Mouse (Mus musculus) forebrain, embryonic 16.5 days (tissue): ENCODE measurements around the gene Frmd4a. TPM values are rescaled to one million over a fixed set of nuclear protein-coding genes. Genes with fewer than 3 reads are reported as not detected.

ENCODE experiments used
- ATAC-seq: fragments of 200-750 bp; cut with Nextera tagmentation; 2 replicates; pipeline ENCODE4 v1.8.0; 2017; ENCODE audit warnings: mild to moderate bottlenecking, moderate library complexity
- H3K27ac ChIP-seq: fragments of 300-500 bp; sonication (generic); 2 replicates; pipeline ENCODE4 v1.5.1; 2014; ENCODE audit warnings: low read length, control low read depth
- H3K27me3 ChIP-seq: fragments of 300-500 bp; sonication (generic); replicated peaks from 2 replicates; pipeline ENCODE4 v1.6.1; 2014; ENCODE audit warnings: low read length; ENCODE audit not compliant: control insufficient read depth, insufficient read depth
- H3K36me3 ChIP-seq: fragments of 300-500 bp; sonication (generic); 2 replicates; pipeline ENCODE4 v1.6.1; 2014; ENCODE audit not compliant: control insufficient read depth, insufficient read depth
- H3K4me1 ChIP-seq: fragments of 300-500 bp; sonication (generic); replicated peaks from 2 replicates; pipeline ENCODE4 v1.6.1; 2014; ENCODE audit warnings: low read length; ENCODE audit not compliant: control insufficient read depth, insufficient read depth
- H3K4me2 ChIP-seq: fragments of 300-500 bp; sonication (generic); 2 replicates; pipeline ENCODE4 v1.6.1; 2014; ENCODE audit warnings: mild to moderate bottlenecking, low read length, control low read depth
- H3K4me3 ChIP-seq: fragments of 300-500 bp; sonication (generic); replicated peaks from 2 replicates; pipeline ENCODE4 v1.5.1; 2014; ENCODE audit warnings: mild to moderate bottlenecking, low read length, control low read depth
- H3K9ac ChIP-seq: fragments of 300-500 bp; sonication (generic); replicated peaks from 2 replicates; pipeline ENCODE4 v1.6.1; 2014; ENCODE audit warnings: low read depth, low read length, control low read depth
- H3K9me3 ChIP-seq: fragments of 300-500 bp; sonication (generic); 2 replicates; pipeline ENCODE4 v1.6.1; 2016; ENCODE audit warnings: low read length; ENCODE audit not compliant: control insufficient read depth
- WGBS: fragments of 180-500 bp; shearing (Covaris S2); extraction: QIAGEN DNeasy Blood & Tissue Kit; methylation state at CpG from one replicate; pipeline ENCODE4 v1.1.7; 2014; 5-methylcytosine and 5-hydroxymethylcytosine counted together
- polyA plus RNA-seq: library from polyadenylated mRNA; unstranded; fragments of >200 nt; fragmentation: Nextera tagmentation; extraction: Ambion mirVana; gene quantifications from 2 replicates; pipeline ENCODE4 v1.2.1, GENCODE M21; 2015

Gene Frmd4a
- polyA plus RNA-seq, 1 experiment from 2014 or later: 97.9 TPM

GRCm38 (mm10) chr2:4507887-4508615 is 490.5 kb downstream of the Frmd4a start:
- 57% methylated on average over 13 of the region's 13 CpGs for WGBS

DNA sequence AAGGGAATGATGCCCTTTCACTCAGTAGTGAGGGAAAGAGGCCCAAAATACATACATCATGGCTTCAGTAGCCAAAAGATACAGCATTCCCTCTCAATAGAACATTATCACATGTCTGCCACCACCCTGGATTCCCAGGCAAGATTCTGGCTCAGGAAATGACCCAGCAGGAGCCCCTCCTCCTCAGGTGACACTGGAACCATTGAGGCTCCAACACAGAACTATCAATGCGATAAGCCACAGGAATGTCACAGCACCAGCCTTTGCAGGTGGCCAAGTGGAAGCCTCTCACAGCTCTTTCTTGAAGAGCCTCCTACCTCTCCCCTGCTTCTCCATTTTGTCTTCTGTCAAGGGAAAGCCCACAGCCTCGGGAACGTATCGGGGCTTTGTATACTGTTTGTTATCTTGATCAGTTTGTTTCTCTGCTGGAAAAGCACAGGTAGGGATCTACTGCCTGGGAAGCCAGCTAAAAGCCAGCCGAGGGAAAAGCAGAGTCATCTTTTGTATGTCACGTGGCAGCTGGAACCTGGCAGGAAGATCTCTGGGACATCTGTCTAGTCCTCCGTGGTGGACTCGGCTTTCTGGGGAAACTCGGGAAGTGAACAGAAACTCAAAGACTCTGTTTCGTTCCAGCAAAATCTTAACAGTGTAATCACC is 491.6 kb downstream of the Frmd4a start:
- Histone ChIP-seq H3K9me3 (no peaks in the 10 kb centered on the region), H3K9ac (no peak overlapping the region), H3K4me3 (no peak overlapping the region), H3K27ac (peak overlapping the region; percentile 75), H3K27me3 (no peaks in the 10 kb centered on the region), H3K36me3 (0 out of 2 replicates have a peak, but pooled peaks cover 2% of the 10 kb centered on the region), H3K4me1 (peaks cover 39% of the 10 kb centered on the region), H3K4me2 (no peak overlapping the region)
- 64% methylated on average over 10 of the region's 10 CpGs for WGBS
- ATAC-seq: no peak

More at GRCm38 (mm10) chr2:4507887-4508615, 490.5 kb downstream of the Frmd4a start:
- 0 out of 2 replicates have a peak overlapping the region, but pooled peaks have one; percentile 14 for H3K27ac ChIP-seq
- no peaks in the 10 kb centered on the region for H3K27me3 ChIP-seq
- H3K4me3 ChIP-seq: no peak overlapping the region
- H3K4me1 ChIP-seq: peaks cover 39% of the 10 kb centered on the region
- no peak overlapping the region for H3K9ac ChIP-seq
- H3K9me3 ChIP-seq: no peaks in the 10 kb centered on the region
- no peaks in the 10 kb centered on the region for H3K36me3 ChIP-seq
- H3K4me2 ChIP-seq: no peak overlapping the region
- ATAC-seq: peak; percentile 53

DNA sequence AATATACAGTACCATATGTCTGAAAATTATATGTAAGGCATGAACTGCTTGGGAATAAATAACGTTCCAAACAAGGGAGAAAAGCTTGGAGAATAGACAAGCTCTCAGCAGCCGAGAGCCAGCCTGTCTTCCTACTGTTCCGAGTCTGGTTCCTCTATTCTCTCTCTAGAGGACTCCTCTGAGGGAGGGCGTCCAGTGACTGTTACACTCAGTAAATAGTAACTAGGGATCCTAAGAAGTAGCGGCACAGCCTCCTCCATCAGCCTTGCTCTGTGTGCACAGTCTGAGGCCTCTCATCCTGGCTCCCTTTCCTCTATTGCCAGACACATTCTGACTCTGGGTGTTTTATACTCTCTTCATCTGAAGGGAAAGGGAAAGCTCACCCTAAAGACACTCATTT is 492.2 kb downstream of the Frmd4a start:
- Histone ChIP-seq H3K27ac (peak overlapping the region; percentile 83), H3K36me3 (0 out of 2 replicates have a peak, but pooled peaks cover 2% of the 10 kb centered on the region), H3K4me2 (no peak overlapping the region), H3K9me3 (no peaks in the 10 kb centered on the region), H3K4me3 (no peak overlapping the region), H3K4me1 (peaks cover 39% of the 10 kb centered on the region), H3K9ac (no peak overlapping the region), H3K27me3 (no peaks in the 10 kb centered on the region)
- ATAC-seq: peak; percentile 61
- WGBS: 33% methylated on average over 5 of the region's 5 CpGs

DNA sequence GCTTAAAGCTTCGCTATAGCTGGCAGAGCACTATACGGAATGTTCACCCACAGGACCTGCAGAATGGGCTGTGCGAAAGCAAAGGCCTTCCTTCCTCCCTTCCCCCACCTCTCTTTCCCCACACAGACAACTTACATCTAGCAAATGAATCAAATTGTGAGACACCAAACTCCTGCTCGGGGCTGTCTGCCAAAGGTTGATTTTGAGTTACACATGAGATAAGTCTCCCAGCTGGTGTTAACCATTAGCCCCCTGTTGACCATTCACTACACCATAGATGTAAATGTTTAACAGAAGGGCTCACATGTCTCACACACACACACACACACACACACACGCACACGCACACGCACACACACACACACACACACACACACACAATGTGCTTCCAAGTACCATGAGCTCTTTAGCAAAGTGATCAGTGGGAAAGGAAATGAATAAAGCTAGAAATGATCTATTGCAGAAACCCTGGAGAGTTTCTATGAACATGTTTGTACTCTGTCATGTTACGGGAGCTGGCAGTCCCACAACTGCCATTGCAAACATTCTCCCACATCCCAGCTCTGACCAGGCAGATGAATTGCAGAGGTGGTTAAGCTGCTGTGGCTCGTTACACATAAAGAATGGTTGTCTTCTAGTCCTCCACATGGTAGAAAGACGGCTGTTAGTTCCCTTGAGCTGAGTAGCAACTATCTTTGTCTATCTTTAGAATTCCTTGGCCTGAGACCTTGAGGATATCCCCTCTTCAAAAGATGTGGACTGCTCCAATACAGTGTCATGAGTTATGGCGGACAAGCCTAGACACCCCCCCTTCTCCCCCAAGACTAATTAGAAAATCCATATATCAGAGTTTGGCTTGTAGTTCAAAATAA is 492.9 kb downstream of the Frmd4a start:
- 55% methylated on average over 11 of the region's 11 CpGs for WGBS

GRCm38 (mm10) chr2:4511080-4511386 is 493.5 kb downstream of the Frmd4a start:
- H3K27ac ChIP-seq: no peak overlapping the region
- H3K36me3 ChIP-seq: 0 out of 2 replicates have a peak, but pooled peaks cover 2% of the 10 kb centered on the region
- no peak for ATAC-seq
- no peaks in the 10 kb centered on the region for H3K27me3 ChIP-seq
- H3K4me2 ChIP-seq: no peak overlapping the region
- 93% methylated on average over 2 of the region's 2 CpGs for WGBS
- H3K4me1 ChIP-seq: peaks cover 39% of the 10 kb centered on the region
- no peak overlapping the region for H3K4me3 ChIP-seq
- H3K9ac ChIP-seq: no peak overlapping the region
- no peaks in the 10 kb centered on the region for H3K9me3 ChIP-seq

More for the DNA sequence above, 492.9 kb downstream of the Frmd4a start:
- H3K27ac ChIP-seq: peak overlapping the region; percentile 83
- 0 out of 2 replicates have a peak, but pooled peaks cover 2% of the 10 kb centered on the region for H3K36me3 ChIP-seq
- 0 out of 2 replicates have a peak, but pooled peaks have one; percentile 4 for ATAC-seq
- H3K27me3 ChIP-seq: no peaks in the 10 kb centered on the region
- H3K9ac ChIP-seq: no peak overlapping the region
- no peak overlapping the region for H3K4me3 ChIP-seq
- no peak overlapping the region for H3K4me2 ChIP-seq
- peaks cover 39% of the 10 kb centered on the region for H3K4me1 ChIP-seq
- no peaks in the 10 kb centered on the region for H3K9me3 ChIP-seq

DNA sequence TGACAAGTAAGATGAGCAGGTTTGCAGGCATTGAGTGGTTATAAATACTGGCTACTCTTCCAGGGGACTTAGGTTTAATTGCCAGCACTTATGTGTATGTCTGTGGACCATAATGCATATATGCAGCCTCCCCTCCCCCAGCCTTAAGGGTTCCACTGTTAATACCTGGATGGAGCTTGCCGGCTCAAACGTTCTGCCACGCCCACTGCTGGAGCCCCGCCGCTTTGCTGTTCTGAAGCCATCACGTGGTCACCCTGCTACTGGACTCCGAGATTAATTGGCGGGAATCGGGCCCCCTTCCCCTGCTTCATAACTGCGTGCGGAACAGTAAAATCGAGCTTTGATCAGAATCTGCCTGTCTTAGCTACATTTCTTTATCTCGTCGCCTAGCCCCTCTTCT is 495.1 kb downstream of the Frmd4a start:
- no peak for ATAC-seq
- Histone ChIP-seq H3K9me3 (no peaks in the 10 kb centered on the region), H3K4me2 (no peak overlapping the region), H3K9ac (no peak overlapping the region), H3K27me3 (no peaks in the 10 kb centered on the region), H3K27ac (no peak overlapping the region), H3K36me3 (0 out of 2 replicates have a peak, but pooled peaks cover 2% of the 10 kb centered on the region), H3K4me1 (peaks cover 50% of the 10 kb centered on the region), H3K4me3 (no peak overlapping the region)
- WGBS: 32% methylated on average over 14 of the region's 14 CpGs

GRCm38 (mm10) chr2:4515910-4516309 is 498.4 kb downstream of the Frmd4a start:
- no peak for ATAC-seq
- H3K4me3 ChIP-seq: no peak overlapping the region
- no peak overlapping the region for H3K4me2 ChIP-seq
- WGBS: 87% methylated on average over 3 of the region's 3 CpGs
- peaks cover 24% of the 10 kb centered on the region for H3K4me1 ChIP-seq
- H3K9ac ChIP-seq: no peak overlapping the region
- no peaks in the 10 kb centered on the region for H3K9me3 ChIP-seq
- H3K27me3 ChIP-seq: no peaks in the 10 kb centered on the region
- no peak overlapping the region for H3K27ac ChIP-seq
- 0 out of 2 replicates have a peak, but pooled peaks cover 2% of the 10 kb centered on the region for H3K36me3 ChIP-seq

DNA sequence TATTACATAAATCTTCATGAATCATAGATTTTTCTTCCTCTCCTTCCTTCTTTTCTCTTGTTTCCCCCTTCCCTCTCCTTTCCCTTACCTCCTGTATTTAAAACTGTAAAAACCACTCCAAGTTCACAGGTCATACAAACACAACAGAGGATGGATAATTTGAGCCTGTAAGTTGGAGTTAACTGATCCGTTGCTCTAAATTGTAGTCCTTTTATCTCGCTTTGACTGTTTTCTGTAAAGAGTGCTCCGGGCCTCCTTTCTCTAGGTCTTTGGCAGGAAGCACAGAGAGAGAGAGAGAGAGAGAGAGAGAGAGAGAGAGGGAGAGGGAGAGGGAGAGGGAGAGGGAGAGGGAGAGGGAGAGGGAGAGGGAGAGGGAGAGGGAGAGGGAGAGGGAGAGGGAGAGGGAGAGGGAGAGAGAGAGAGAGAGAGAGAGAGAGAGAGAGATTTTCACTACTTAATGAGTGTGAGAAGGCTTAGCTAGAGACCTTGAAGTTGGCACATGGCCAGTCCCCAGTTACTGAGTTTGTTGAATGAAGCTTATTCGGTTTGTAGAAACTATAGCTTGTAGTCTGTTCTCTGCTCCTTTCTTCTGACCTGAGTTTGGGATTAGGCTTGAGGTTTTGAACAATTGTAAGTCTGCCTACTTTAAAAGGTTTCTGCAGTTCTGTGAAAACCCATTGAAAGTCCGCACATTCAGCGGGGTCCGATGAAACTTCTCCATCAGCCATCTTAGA is 499.5 kb downstream of the Frmd4a start:
- Histone ChIP-seq H3K9me3 (no peaks in the 10 kb centered on the region), H3K27ac (peak overlapping the region; percentile 78), H3K36me3 (0 out of 2 replicates have a peak, but pooled peaks cover 4% of the 10 kb centered on the region), H3K27me3 (no peaks in the 10 kb centered on the region), H3K4me1 (peaks cover 23% of the 10 kb centered on the region), H3K4me2 (peak overlapping the region; percentile 6; the same call in 1 of the 2 replicates), H3K9ac (no peak overlapping the region), H3K4me3 (no peak overlapping the region)
- peak; percentile 65 for ATAC-seq
- 3% methylated on average over 7 of the region's 7 CpGs for WGBS
